Mouse (Mus musculus) ES-Bruce4 (cell line): ENCODE results near the gene Ino80d.

Experiments
- CTCF ChIP-seq: IDR thresholded peaks from one replicate; pipeline ENCODE4 v1.8.1; 2011; ENCODE audit warnings: low read depth, low read length
- EP300 ChIP-seq: IDR thresholded peaks from 2 replicates; pipeline ENCODE4 v1.6.1; 2011; ENCODE audit warnings: low read depth, low read length; ENCODE audit not compliant: insufficient read depth

- TF ChIP-seq EP300 (no peak), CTCF (no peak)
Measured at GRCm38 (mm10) chr1:63113274-63114135, 962 bp downstream of the Ino80d start.
